Mouse (Mus musculus) heart, postnatal 0 days (tissue): ENCODE measurements at regions not wholly inside any gene's neighbourhood (a gene's known extent, or its start where the extent isn't known, plus 50 kb on each side); places are given as distances from the start of the nearest gene placed in this dataset.
"Not testable (repeated sequence)": the region's sequence is repeated elsewhere in the genome, so short reads cannot be mapped to it uniquely, and the experiment has no call there.

Source experiments
- ATAC-seq: fragments of 200-750 bp; cut with Nextera tagmentation; 2 replicates; pipeline ENCODE4 v1.8.0; 2017; ENCODE audit warnings: low read depth, moderate number of reproducible peaks, moderate library complexity; ENCODE audit not compliant: insufficient read depth
- DNase-seq: peaks from one replicate; pipeline ENCODE4 v3.0.0-alpha.2; 2016; ENCODE audit warnings: low spot score
- H3K27ac ChIP-seq: fragments of 300-500 bp; sonication (generic); 2 replicates; pipeline ENCODE4 v1.5.1; 2014; ENCODE audit warnings: low read depth, mild to moderate bottlenecking
- H3K27me3 ChIP-seq: fragments of 300-500 bp; sonication (generic); 2 replicates; pipeline ENCODE4 v1.6.1; 2014; ENCODE audit warnings: low read length, mixed read lengths; ENCODE audit not compliant: control insufficient read depth, insufficient read depth
- H3K36me3 ChIP-seq: fragments of 300-500 bp; sonication (generic); replicated peaks from 2 replicates; pipeline ENCODE4 v1.6.1; 2014; ENCODE audit warnings: low read length, mixed read lengths; ENCODE audit not compliant: control insufficient read depth, insufficient read depth
- H3K4me1 ChIP-seq: fragments of 300-500 bp; sonication (generic); 2 replicates; pipeline ENCODE4 v1.6.1; 2014; ENCODE audit warnings: antibody characterized with exemption; ENCODE audit not compliant: control insufficient read depth, insufficient read depth
- H3K4me2 ChIP-seq: fragments of 300-500 bp; sonication (generic); 2 replicates; pipeline ENCODE4 v1.6.1; 2014; ENCODE audit warnings: low read depth, mild to moderate bottlenecking, low read length, moderate library complexity
- H3K4me3 ChIP-seq: fragments of 300-500 bp; sonication (generic); 2 replicates; pipeline ENCODE4 v1.5.1; 2014; ENCODE audit warnings: low read depth, low read length
- H3K9ac ChIP-seq: fragments of 300-500 bp; sonication (generic); replicated peaks from 2 replicates; pipeline ENCODE4 v1.6.1; 2014; ENCODE audit warnings: low read depth, low read length, mixed read lengths
- H3K9me3 ChIP-seq: fragments of 300-500 bp; sonication (generic); replicated peaks from 2 replicates; pipeline ENCODE4 v1.6.1; 2016; ENCODE audit warnings: low read length; ENCODE audit not compliant: control insufficient read depth
- CTCF ChIP-seq: IDR thresholded peaks from 2 replicates; pipeline ENCODE4 v1.5.1; 2016; ENCODE audit warnings: antibody characterized with exemption, control low read depth, low read depth
- EP300 ChIP-seq: IDR thresholded peaks from 2 replicates; pipeline ENCODE4 v1.6.1; 2016; ENCODE audit warnings: antibody characterized with exemption, low read depth
- WGBS: fragments of 180-500 bp; shearing (Covaris S2); extraction: QIAGEN DNeasy Blood & Tissue Kit; methylation state at CpG from one replicate; pipeline ENCODE4 v1.1.7; 2014; 5-methylcytosine and 5-hydroxymethylcytosine counted together

- Histone ChIP-seq H3K36me3 (no peaks in the 10 kb centered on the region), H3K27ac (0 out of 2 replicates have a peak overlapping the region, but pooled peaks have one; percentile 22), H3K4me2 (no peak overlapping the region), H3K9me3 (no peaks in the 10 kb centered on the region), H3K9ac (no peak overlapping the region), H3K27me3 (no peaks in the 10 kb centered on the region), H3K4me1 (no peaks in the 10 kb centered on the region), H3K4me3 (no peak overlapping the region)
- no peak for TF ChIP-seq CTCF
- TF ChIP-seq EP300: no peak
- DNase-seq: no peak
- no peak for ATAC-seq
Observed at GRCm38 (mm10) chr13:5412052-5412451, 449.2 kb upstream of the Klf6 start.

DNA sequence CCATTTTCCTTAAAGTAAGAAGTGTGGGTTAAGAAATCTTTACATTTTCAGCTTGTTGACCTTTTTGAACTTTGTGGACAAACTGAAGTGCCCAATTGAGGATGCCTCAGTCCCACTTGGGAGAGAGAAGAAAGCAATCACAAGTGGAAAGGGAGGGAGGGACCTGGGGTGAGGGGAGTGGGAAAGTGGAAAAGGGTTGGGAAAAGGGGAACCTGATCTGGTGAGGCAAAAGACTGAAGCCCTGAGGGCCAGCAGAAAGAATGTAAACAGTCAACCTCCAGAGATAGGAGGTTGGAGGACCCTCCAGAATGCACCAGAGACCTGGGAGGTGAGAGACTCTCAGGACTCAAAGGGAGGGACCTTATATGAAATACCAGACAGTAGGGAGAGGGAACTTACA, 448.3 kb upstream of the Klf6 start:
- H3K9ac ChIP-seq, ATAC-seq, H3K4me1 ChIP-seq, H3K4me2 ChIP-seq, DNase-seq, H3K27ac ChIP-seq, H3K27me3 ChIP-seq, H3K9me3 ChIP-seq, H3K36me3 ChIP-seq, H3K4me3 ChIP-seq: not testable (repeated sequence)

DNA sequence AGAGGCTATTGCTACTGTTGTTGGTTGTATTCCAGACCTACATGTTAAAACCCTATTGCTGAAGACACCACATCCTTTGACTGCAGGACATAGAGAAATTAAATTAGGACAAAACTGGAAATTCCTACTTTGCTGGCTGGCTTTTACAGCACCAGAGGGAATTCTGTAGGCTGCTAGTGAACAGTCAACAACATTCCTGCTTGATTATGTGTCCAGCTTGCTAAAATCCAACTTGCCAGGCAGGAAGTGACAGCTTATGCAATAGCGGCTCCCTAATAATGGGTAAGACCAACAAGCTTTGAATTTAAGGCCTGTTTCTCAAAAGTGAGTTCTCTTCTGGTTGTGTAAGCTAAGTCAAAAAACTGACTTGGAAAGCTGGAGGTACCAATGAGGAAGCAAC, 437.2 kb upstream of the Klf6 start:
- WGBS: 55% methylated on average over 1 of the region's 1 CpGs
- no peaks in the 10 kb centered on the region for H3K9me3 ChIP-seq
- H3K36me3 ChIP-seq: no peaks in the 10 kb centered on the region
- ATAC-seq: no peak
- TF ChIP-seq EP300: no peak
- no peak for TF ChIP-seq CTCF
- no peaks in the 10 kb centered on the region for H3K27me3 ChIP-seq
- no peak overlapping the region for H3K4me3 ChIP-seq
- H3K9ac ChIP-seq: no peak overlapping the region
- H3K4me2 ChIP-seq: no peak overlapping the region
- DNase-seq: peak; percentile 28
- 0 out of 2 replicates have a peak overlapping the region, but pooled peaks have one; percentile 20 for H3K27ac ChIP-seq
- 0 out of 2 replicates have a peak, but pooled peaks cover 6% of the 10 kb centered on the region for H3K4me1 ChIP-seq

DNA sequence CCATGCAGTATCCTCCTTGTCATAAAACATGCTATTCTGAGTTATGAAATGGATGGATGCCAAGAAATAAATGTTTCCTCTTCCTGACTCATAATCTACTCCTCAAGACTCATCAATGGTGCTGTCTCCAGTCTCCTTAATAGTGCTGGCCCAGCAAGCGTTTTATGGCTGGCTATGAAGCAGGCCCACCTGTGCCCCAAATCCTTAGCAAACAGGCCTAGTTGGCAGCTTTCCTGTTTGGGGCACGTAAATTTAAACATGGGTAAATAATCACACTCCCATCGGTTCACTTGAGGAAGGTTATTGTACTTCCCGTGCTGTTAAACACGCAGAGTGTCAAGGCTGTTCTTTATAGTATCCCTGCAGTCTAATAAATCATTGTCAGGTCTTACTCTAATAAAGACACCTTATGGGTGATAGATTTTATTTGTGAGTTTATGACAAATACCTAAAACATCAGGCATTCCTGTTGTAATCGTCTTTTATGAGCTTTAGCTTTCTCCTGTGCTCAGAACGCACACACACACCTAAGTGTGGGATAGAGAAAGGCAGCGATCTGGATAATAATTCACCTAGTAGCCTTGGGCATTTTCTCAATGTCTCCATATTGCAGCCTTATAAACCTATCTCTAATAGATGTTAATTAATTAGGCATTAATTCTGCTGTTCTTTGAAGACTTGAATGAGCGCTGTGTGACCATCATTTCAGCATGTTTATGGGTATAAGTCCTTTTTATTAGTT, 435.6 kb upstream of the Klf6 start:
- Histone ChIP-seq H3K9me3 (no peaks in the 10 kb centered on the region), H3K4me2 (no peak overlapping the region), H3K4me1 (0 out of 2 replicates have a peak, but pooled peaks cover 6% of the 10 kb centered on the region), H3K36me3 (no peaks in the 10 kb centered on the region), H3K4me3 (no peak overlapping the region), H3K27me3 (no peaks in the 10 kb centered on the region), H3K27ac (no peak overlapping the region), H3K9ac (no peak overlapping the region)
- no peak for ATAC-seq
- WGBS: 85% methylated on average over 9 of the region's 9 CpGs
- no peak for TF ChIP-seq CTCF
- TF ChIP-seq EP300: no peak
- DNase-seq: no peak

GRCm38 (mm10) chr13:5433652-5434051, 427.6 kb upstream of the Klf6 start:
- Histone ChIP-seq H3K9ac (no peak overlapping the region), H3K27me3 (no peaks in the 10 kb centered on the region), H3K27ac (no peak overlapping the region), H3K4me3 (no peak overlapping the region), H3K4me2 (no peak overlapping the region), H3K9me3 (no peaks in the 10 kb centered on the region), H3K4me1 (peaks cover 3% of the 10 kb centered on the region; the same call in 1 of the 2 replicates), H3K36me3 (no peaks in the 10 kb centered on the region)
- 43% methylated on average over 1 of the region's 1 CpGs for WGBS
- no peak for DNase-seq
- TF ChIP-seq EP300 (no peak), CTCF (no peak)
- ATAC-seq: no peak

DNA sequence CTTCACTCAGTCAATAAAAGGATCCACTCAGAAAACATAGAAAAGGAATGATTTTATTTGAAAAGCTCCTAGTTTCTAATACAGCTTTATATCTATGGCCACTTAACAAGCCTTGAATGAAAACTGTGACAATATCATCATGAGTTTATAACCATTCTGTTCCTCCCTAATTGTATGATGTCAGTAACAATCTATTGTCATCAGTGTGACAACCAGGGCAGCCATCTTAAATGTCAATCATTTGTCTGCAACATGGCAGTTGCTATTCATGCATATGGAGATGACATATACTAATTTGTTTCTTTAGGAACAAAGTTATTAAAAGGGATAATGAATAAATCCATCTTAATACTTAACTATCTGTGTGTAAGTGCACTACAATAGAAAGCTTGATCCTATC, 426.2 kb upstream of the Klf6 start:
- H3K27ac ChIP-seq: no peak overlapping the region
- TF ChIP-seq CTCF (no peak), EP300 (no peak)
- no peak for ATAC-seq

More for the DNA sequence above, 426.2 kb upstream of the Klf6 start:
- no peak overlapping the region for H3K4me3 ChIP-seq
- H3K4me1 ChIP-seq: peaks cover 3% of the 10 kb centered on the region; the same call in 1 of the 2 replicates
- no peaks in the 10 kb centered on the region for H3K9me3 ChIP-seq
- no peak overlapping the region for H3K9ac ChIP-seq
- no peaks in the 10 kb centered on the region for H3K27me3 ChIP-seq
- no peak overlapping the region for H3K4me2 ChIP-seq
- DNase-seq: no peak
- H3K36me3 ChIP-seq: no peaks in the 10 kb centered on the region
